Mouse (Mus musculus): ENCODE measurements at regions not wholly inside any gene's neighbourhood (a gene's known extent, or its start where the extent isn't known, plus 50 kb on each side); places are given as distances from the start of the nearest gene placed in this dataset.

- TF ChIP-seq TCF12 (IDR thresholded peaks at IDR 0.05; ENCODE audit: low read depth, low read length) (no peak), MAZ (IDR thresholded peaks at IDR 0.05; ENCODE audit: low read depth, low read length) (no peak), CTCF (conservative IDR thresholded peaks at IDR 0.05 in 1 of 2, IDR thresholded peaks at IDR 0.05 in 1 of 2; ENCODE audit: low read depth in 2 of 2, low read length in 2 of 2) (no peak), JUN (IDR thresholded peaks at IDR 0.05; ENCODE audit: insufficient read depth, low read depth, low read length) (no peak), HCFC1 (IDR thresholded peaks at IDR 0.05; ENCODE audit: low read depth, low read length) (no peak), SMC3 (IDR thresholded peaks at IDR 0.05; ENCODE audit: low read depth, low read length) (no peak)
These were observed 90.4 kb upstream of the Tspan5 start for GRCm38 (mm10) chr3:138651361-138652205.

All from CH12.LX (cell line).